Mouse (Mus musculus) heart, embryonic 16.5 days (tissue): ENCODE measurements around the gene Mgll. TPM values are rescaled to one million over a fixed set of nuclear protein-coding genes. Genes with fewer than 3 reads are reported as not detected.

Source experiments
- ATAC-seq: fragments of 200-750 bp; cut with Nextera tagmentation; replicated peaks from 2 replicates; pipeline ENCODE4 v1.8.0; 2017; ENCODE audit warnings: moderate number of reproducible peaks; ENCODE audit not compliant: insufficient read depth, low FRiP score; ENCODE audit errors: extremely low read depth
- H3K27ac ChIP-seq: fragments of 300-500 bp; sonication (generic); 2 replicates; pipeline ENCODE4 v1.5.1; 2014; ENCODE audit warnings: mild to moderate bottlenecking, low read length, control low read depth, moderate library complexity
- H3K27me3 ChIP-seq: fragments of 300-500 bp; sonication (generic); 2 replicates; pipeline ENCODE4 v1.6.1; 2014; ENCODE audit warnings: low read length, mixed read lengths; ENCODE audit not compliant: control insufficient read depth, insufficient read depth
- H3K36me3 ChIP-seq: fragments of 300-500 bp; sonication (generic); 2 replicates; pipeline ENCODE4 v1.6.1; 2014; ENCODE audit not compliant: control insufficient read depth, insufficient read depth
- H3K4me1 ChIP-seq: fragments of 300-500 bp; sonication (generic); 2 replicates; pipeline ENCODE4 v1.6.1; 2014; ENCODE audit warnings: low read length, mixed read lengths; ENCODE audit not compliant: control insufficient read depth, insufficient read depth
- H3K4me2 ChIP-seq: fragments of 300-500 bp; sonication (generic); 2 replicates; pipeline ENCODE4 v1.6.1; 2014; ENCODE audit warnings: low read depth, mild to moderate bottlenecking, control low read depth, low read length
- H3K4me3 ChIP-seq: fragments of 300-500 bp; sonication (generic); 2 replicates; pipeline ENCODE4 v1.5.1; 2014; ENCODE audit warnings: mild to moderate bottlenecking, control low read depth, low read length
- H3K9ac ChIP-seq: fragments of 300-500 bp; sonication (generic); 2 replicates; pipeline ENCODE4 v1.6.1; 2014; ENCODE audit warnings: low read length, control low read depth
- H3K9me3 ChIP-seq: fragments of 300-500 bp; sonication (generic); replicated peaks from 2 replicates; pipeline ENCODE4 v1.6.1; 2016; ENCODE audit warnings: low read length; ENCODE audit not compliant: control insufficient read depth
- WGBS: fragments of 180-500 bp; shearing (Covaris S2); extraction: QIAGEN DNeasy Blood & Tissue Kit; methylation state at CpG from one replicate; pipeline ENCODE4 v1.1.7; 2014; 5-methylcytosine and 5-hydroxymethylcytosine counted together
- polyA plus RNA-seq: library from polyadenylated mRNA; unstranded; fragments of >200 nt; fragmentation: Nextera tagmentation; extraction: Ambion mirVana; gene quantifications from 2 replicates; pipeline ENCODE4 v1.2.1, GENCODE M21; 2015

Gene Mgll
- polyA plus RNA-seq, 1 experiment from 2014 or later: 54.0 TPM

DNA sequence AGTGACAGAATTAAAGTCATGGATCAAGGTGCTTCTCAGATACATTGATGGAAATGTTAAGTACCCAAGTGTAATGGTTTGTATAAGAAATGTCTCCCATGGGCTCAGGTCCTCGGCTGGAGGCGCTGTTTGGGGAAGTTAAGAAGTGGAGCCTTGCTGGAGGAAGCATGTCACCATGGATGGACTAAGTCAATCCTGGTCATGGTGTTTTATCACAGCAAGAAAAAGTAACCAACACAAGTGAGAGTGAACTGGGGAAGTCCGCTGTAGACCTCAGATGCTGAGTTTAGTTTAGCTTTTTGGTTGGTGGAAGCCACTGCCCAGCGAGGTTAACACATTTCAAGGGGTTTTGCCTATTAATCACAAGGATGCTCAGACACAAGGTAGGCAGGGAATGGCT is 105.4 kb downstream of the Mgll start:
- no peak overlapping the region for H3K27ac ChIP-seq
- H3K36me3 ChIP-seq: no peaks in the 10 kb centered on the region
- H3K9me3 ChIP-seq: no peaks in the 10 kb centered on the region
- no peak overlapping the region for H3K9ac ChIP-seq
- no peak overlapping the region for H3K4me2 ChIP-seq
- ATAC-seq: no peak
- H3K4me1 ChIP-seq: peaks cover 24% of the 10 kb centered on the region
- no peaks in the 10 kb centered on the region for H3K27me3 ChIP-seq
- no peak overlapping the region for H3K4me3 ChIP-seq
- WGBS: 81% methylated on average over 4 of the region's 4 CpGs

DNA sequence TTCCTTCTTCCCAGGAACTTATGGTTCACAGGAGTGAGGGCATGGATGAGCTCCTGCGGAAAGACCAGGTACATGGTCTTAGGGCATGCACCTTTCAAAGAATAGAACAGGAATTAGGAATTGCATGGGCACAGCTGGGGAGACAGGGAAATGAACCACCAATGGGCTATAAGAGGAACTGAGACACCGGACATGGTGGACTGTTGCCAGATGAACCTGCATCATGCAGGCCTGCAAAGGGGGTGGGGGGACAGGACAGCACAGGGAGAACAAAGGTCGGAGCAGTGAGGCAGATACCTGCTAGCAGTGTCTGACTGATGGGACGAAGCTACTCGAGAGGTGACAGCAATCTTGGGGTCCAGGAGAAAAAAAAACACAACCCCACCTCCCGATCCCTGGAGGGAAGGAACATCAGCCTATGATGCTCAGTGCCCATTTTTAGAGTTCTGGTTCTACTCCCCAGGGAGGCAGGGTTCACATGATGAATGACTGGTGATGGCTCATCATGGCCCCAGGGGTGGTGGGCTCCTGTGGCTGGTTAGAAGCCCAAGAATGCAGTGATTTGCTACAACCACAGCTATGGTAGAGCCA is 106.0 kb downstream of the Mgll start:
- Histone ChIP-seq H3K27ac (no peak overlapping the region), H3K4me3 (no peak overlapping the region), H3K4me1 (peaks cover 24% of the 10 kb centered on the region), H3K27me3 (no peaks in the 10 kb centered on the region), H3K9me3 (no peaks in the 10 kb centered on the region), H3K36me3 (no peaks in the 10 kb centered on the region), H3K4me2 (no peak overlapping the region), H3K9ac (no peak overlapping the region)
- 90% methylated on average over 6 of the region's 6 CpGs for WGBS
- no peak for ATAC-seq

DNA sequence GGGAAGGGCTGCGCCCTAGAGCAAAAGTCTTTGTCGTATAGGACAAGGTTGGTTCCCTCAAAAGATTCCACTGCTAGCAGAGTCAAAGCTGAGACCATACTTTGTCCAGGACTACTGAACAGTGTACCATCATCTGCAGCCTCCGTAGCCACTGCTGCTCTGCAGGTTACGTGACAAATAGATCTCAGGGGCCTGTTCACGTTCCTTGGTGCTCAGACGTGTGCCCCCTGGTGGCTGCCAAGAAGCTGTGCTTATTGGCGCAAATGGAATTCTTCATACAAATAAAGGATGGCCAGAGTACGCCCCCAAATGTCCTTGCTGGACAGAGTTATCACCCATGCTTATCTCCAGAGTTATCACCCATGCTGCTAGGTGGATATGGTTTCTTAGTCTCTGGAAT is 107.2 kb downstream of the Mgll start:
- Histone ChIP-seq H3K27ac (no peak overlapping the region), H3K9ac (no peak overlapping the region), H3K36me3 (0 out of 2 replicates have a peak, but pooled peaks cover 6% of the 10 kb centered on the region), H3K4me2 (no peak overlapping the region), H3K4me3 (no peak overlapping the region), H3K4me1 (peaks cover 23% of the 10 kb centered on the region), H3K9me3 (no peaks in the 10 kb centered on the region), H3K27me3 (no peaks in the 10 kb centered on the region)
- no peak for ATAC-seq
- 24% methylated on average over 8 of the region's 8 CpGs for WGBS

DNA sequence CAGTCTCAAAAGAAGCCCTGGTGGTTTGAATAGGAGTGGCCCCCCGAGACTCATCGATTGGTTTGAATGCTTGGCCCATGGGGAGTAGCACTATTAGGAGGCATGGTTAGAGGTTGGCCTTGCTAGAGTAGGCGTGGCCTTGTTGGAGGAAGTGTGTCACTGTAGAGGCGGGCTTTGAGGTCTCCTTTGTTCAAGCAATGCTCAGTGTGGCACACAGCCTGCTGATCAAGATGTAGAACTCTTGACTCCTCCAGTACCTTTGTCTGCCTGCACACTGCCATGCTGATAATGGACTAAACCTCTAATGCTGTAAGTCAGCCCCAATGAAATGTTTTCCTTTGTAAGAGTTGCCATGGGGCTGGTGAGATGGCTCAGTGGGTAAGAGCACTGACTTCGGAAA is 108.5 kb downstream of the Mgll start:
- no peaks in the 10 kb centered on the region for H3K9me3 ChIP-seq
- peaks cover 10% of the 10 kb centered on the region for H3K36me3 ChIP-seq
- no peak overlapping the region for H3K9ac ChIP-seq
- no peak overlapping the region for H3K4me2 ChIP-seq
- H3K27ac ChIP-seq: no peak overlapping the region
- no peaks in the 10 kb centered on the region for H3K27me3 ChIP-seq
- peaks cover 12% of the 10 kb centered on the region for H3K4me1 ChIP-seq
- 74% methylated on average over 5 of the region's 5 CpGs for WGBS
- no peak overlapping the region for H3K4me3 ChIP-seq
- no peak for ATAC-seq

DNA sequence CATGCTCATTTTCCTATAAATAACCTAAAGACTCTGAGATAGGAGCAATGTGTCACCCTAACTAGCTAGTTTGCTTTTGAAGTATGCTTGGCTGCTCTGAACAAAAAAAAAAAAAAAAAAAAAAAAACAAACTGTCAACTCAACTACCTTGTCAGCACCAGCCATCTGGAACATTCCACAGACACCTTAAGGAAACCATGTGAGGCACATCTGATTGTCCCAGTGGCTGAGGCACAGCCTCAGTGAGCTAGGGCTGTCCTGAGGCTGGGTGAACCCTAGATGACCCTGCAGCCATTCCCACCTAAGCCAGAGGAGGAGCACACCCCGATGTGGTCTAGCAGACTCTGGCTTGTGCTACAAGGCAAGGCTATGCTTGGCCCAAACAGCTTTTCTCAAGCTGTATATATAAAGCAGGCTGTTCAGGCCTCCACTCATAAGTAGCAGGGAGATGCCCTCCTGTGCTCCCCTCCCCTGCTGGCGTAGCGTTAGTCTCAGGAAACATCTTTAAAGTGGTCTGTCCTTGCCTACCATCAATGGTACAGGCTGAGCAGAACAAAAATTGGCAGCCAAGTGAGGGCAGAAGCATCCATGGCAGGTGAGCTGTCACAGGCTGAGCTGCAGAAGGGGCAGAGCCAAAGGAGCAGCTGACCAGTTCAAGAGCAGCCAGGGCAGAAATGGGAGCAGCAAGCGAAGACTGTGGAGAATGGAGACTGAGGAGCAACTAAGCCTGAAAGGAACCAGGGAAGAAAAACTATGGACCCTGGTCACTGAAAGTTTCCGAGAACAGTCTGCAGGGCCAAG is 109.3 kb downstream of the Mgll start:
- 0 out of 2 replicates have a peak overlapping the region, but pooled peaks have one; percentile 7 for H3K9ac ChIP-seq
- peaks cover 18% of the 10 kb centered on the region for H3K36me3 ChIP-seq
- no peaks in the 10 kb centered on the region for H3K9me3 ChIP-seq
- H3K4me3 ChIP-seq: no peak overlapping the region
- peak; percentile 30; the same call in 1 of the 2 replicates for ATAC-seq
- 57% methylated on average over 5 of the region's 5 CpGs for WGBS
- H3K4me2 ChIP-seq: no peak overlapping the region
- H3K27ac ChIP-seq: peak overlapping the region; percentile 63
- H3K27me3 ChIP-seq: no peaks in the 10 kb centered on the region
- H3K4me1 ChIP-seq: peaks cover 12% of the 10 kb centered on the region

DNA sequence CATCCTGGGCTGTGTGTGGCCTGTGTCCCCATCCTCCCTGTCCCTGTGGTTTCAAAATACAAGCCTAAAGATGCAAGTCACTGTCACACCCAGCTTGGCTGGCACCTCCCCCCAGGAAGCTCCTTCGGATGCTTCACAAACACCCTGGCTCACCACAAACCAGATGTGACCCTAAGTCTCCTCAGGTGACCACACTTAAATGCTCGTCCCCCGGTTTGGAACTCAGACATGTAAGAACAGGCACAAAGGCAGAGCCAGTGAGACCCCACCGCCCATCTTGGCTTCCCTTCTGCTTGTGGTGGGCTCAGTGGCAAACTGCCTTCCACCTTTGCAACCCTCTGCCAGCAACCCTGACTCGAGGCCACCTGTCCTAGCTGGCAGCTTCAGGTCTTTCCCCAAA is 110.8 kb downstream of the Mgll start:
- Histone ChIP-seq H3K4me2 (no peak overlapping the region), H3K4me3 (no peak overlapping the region), H3K27ac (no peak overlapping the region), H3K9me3 (no peaks in the 10 kb centered on the region), H3K27me3 (no peaks in the 10 kb centered on the region), H3K4me1 (peaks cover 12% of the 10 kb centered on the region), H3K36me3 (peaks cover 25% of the 10 kb centered on the region), H3K9ac (no peak overlapping the region)
- no peak for ATAC-seq
- WGBS: 72% methylated on average over 5 of the region's 5 CpGs

DNA sequence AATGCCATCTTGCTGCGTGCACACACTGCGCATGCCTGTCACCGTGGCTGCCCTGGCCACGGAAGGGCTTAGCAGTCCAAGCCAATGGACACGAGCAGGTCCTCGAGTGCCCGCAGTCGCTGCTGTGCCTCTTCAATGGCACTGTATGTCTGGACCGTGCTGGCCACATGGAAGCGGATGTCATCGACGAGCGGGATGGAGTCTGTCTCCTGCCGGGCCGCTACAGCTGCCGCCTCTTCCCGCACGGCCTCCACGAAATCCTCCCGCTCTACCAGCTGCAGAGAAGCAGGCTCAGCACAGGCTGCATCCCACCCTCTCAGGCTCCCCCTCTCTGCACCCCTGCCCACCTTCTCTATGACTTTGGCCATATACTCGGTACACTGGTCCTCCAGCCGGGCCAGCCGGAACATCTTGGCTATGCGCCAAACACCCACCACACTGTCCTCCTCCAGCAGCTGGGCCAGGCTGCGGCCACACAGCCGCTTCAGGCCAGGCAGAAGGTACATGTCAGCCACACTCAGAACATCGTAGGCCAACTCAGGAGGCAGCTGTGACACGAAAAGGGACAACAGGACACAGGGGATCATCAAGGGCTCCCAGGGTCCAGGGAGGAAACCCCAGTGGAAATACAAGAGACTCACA is 112.1 kb downstream of the Mgll start:
- no peak overlapping the region for H3K9ac ChIP-seq
- H3K4me3 ChIP-seq: no peak overlapping the region
- H3K27ac ChIP-seq: no peak overlapping the region
- H3K4me1 ChIP-seq: peaks cover 20% of the 10 kb centered on the region
- 78% methylated on average over 28 of the region's 28 CpGs for WGBS
- no peak for ATAC-seq
- H3K27me3 ChIP-seq: no peaks in the 10 kb centered on the region
- no peaks in the 10 kb centered on the region for H3K9me3 ChIP-seq
- H3K36me3 ChIP-seq: peaks cover 25% of the 10 kb centered on the region
- no peak overlapping the region for H3K4me2 ChIP-seq

DNA sequence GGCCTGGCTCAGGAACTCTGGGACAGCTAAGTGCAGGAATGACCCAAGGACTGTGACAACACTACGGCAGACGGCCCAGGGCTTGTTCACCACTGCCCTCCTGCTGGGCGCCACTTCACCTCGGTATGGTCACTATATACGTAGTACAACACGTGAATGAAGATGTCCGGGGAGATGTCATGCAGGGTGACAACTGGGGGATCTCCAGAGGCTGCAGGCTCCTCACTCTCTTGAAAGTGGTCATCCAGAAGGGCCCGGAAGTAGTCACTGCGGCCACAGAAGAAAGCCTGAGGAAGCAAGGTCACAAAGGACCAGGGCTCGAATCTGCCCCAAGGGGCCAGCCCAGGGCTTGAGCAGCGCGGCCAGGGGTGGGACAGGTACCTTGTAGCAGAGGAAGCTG is 113.8 kb downstream of the Mgll start:
- H3K27ac ChIP-seq: no peak overlapping the region
- no peak for ATAC-seq
- H3K4me3 ChIP-seq: no peak overlapping the region
- H3K27me3 ChIP-seq: no peaks in the 10 kb centered on the region
- peaks cover 19% of the 10 kb centered on the region for H3K4me1 ChIP-seq
- no peak overlapping the region for H3K4me2 ChIP-seq
- peaks cover 25% of the 10 kb centered on the region for H3K36me3 ChIP-seq
- no peaks in the 10 kb centered on the region for H3K9me3 ChIP-seq
- no peak overlapping the region for H3K9ac ChIP-seq
- 87% methylated on average over 12 of the region's 12 CpGs for WGBS

DNA sequence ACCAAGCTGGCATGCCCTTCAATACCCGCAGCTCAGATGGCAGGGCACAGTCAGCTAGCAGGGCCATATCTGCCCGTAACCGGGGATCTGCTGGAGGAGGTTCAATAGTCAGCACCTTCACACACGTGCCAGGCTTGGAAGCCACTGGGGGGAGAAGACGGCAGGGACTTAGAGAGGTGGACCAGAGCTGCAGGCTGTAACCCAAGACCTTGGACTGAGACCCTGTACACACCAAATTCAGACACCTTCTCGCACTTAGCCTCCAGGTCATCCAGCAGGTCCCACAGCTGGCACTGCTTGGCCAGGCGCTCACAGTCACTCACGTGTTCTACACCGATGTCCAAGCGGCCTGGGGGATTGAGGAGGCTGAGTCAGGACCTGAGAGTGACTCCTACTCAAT is 114.4 kb downstream of the Mgll start:
- Histone ChIP-seq H3K9me3 (no peaks in the 10 kb centered on the region), H3K4me3 (no peak overlapping the region), H3K4me2 (no peak overlapping the region), H3K27me3 (no peaks in the 10 kb centered on the region), H3K36me3 (peaks cover 25% of the 10 kb centered on the region), H3K27ac (no peak overlapping the region), H3K9ac (no peak overlapping the region), H3K4me1 (peaks cover 18% of the 10 kb centered on the region)
- no peak for ATAC-seq
- WGBS: 90% methylated on average over 10 of the region's 10 CpGs
